Mouse (Mus musculus): ENCODE results near the gene Arhgdia. TPM values are rescaled to one million over a fixed set of nuclear protein-coding genes. Genes with fewer than 3 reads are reported as not detected.
"Not testable (repeated sequence)": the region's sequence is repeated elsewhere in the genome, so short reads cannot be mapped to it uniquely, and the experiment has no call there.

The Arhgdia gene
- polyA plus RNA-seq, 1 experiment from 2014 or later, result 612 TPM

DNA sequence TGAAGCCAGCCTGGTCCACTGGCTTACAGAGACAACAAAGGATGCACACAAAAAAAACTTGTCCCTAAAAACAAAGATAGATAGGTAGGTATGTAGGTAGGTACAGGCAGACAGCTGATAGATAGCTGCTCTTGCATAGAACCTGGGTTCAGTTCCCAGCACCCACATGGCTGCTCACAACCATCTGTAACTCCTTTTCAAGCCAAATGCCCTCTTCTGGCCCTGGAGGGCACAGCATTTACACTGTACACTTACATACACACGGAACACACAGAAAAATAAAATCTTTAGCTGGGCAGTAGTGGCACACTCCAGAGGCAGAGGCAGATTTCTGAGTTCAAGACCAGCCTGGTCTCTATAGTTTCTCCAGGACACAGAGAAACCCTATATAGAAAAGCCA is 2.5 kb upstream of the Arhgdia start:
- Histone ChIP-seq H3K27me3 (ENCODE audit: control insufficient read depth, insufficient read depth, low read length) (no peaks in the 10 kb centered on the region), H3K4me3 (ENCODE audit: low read length) (no peak overlapping the region), H3K9ac (ENCODE audit: low read depth, low read length) (no peak overlapping the region), H3K36me3 (ENCODE audit: control insufficient read depth, insufficient read depth, low read length) (peaks cover 57% of the 10 kb centered on the region), H3K27ac (ENCODE audit: low read depth, low read length) (no peak overlapping the region), H3K4me2 (replicated peaks; ENCODE audit: low read depth, low read length) (no peak overlapping the region), H3K9me3 (ENCODE audit: control insufficient read depth, low read length) (no peaks in the 10 kb centered on the region; the same call in 1 of the 2 replicates), H3K4me1 (ENCODE audit: control insufficient read depth, insufficient read depth, low read length) (peaks cover 17% of the 10 kb centered on the region)
- ATAC-seq (ENCODE audit: low FRiP score, low TSS enrichment), result no peak
- 97% methylated on average over 1 of the region's 1 CpGs for WGBS

GRCm38 (mm10) chr11:120582982-120583293 is 1.5 kb upstream of the Arhgdia start:
- H3K27ac ChIP-seq (ENCODE audit: low read depth, low read length); H3K9ac ChIP-seq (ENCODE audit: low read depth, low read length); H3K4me3 ChIP-seq (ENCODE audit: low read length); ATAC-seq (ENCODE audit: low FRiP score, low TSS enrichment); H3K27me3 ChIP-seq (ENCODE audit: control insufficient read depth, insufficient read depth, low read length); H3K4me2 ChIP-seq (replicated peaks; ENCODE audit: low read depth, low read length); H3K9me3 ChIP-seq (ENCODE audit: control insufficient read depth, low read length): not testable (repeated sequence)
- WGBS, result 85% methylated on average over 2 of the region's 2 CpGs
- peaks cover 21% of the 10 kb centered on the region for H3K4me1 ChIP-seq (ENCODE audit: control insufficient read depth, insufficient read depth, low read length)
- peaks cover 58% of the 10 kb centered on the region for H3K36me3 ChIP-seq (ENCODE audit: control insufficient read depth, insufficient read depth, low read length)

DNA sequence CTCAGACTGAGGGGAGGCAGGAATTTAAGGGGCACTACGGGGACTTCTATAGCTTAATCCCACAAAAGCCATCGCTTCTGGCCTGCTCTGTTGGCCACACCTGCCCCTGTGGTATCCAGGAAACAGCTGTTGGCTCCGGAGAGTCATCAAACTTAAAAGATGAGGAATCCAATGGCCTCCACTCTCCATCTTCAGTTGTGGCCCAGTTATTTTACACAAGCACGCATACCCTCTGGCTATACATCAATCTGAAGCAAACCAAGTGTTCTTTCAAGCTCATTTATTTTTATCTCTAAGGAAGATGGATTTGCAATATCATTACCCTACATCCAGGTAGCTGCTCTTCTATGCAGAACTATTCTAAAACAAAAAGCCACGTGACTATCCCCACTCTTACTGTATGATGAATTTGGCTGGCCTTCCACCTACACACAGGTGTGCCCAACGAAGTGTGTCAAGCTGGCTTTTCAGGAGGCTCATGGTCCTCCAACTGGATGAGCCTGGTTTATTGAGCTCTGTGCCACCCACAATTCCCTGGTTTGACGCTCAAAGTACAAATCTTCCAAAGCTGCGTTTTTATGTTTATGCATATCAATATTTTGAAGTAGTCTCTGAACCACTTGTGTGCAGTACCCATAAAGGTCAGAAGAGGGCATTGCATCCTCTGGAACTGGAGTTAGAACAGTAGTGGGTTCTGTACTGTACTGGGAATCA is 1.0 kb upstream of the Arhgdia start:
- H3K27ac ChIP-seq (ENCODE audit: low read depth, low read length), result peak overlapping the region; percentile 95
- H3K9me3 ChIP-seq (ENCODE audit: control insufficient read depth, low read length), result no peaks in the 10 kb centered on the region; the same call in 1 of the 2 replicates
- H3K4me2 ChIP-seq (replicated peaks; ENCODE audit: low read depth, low read length), result peak overlapping the region; percentile 89
- 79% methylated on average over 8 of the region's 8 CpGs for WGBS
- peaks cover 58% of the 10 kb centered on the region for H3K36me3 ChIP-seq (ENCODE audit: control insufficient read depth, insufficient read depth, low read length)
- no peak for ATAC-seq (ENCODE audit: low FRiP score, low TSS enrichment)
- peaks cover 21% of the 10 kb centered on the region for H3K4me1 ChIP-seq (ENCODE audit: control insufficient read depth, insufficient read depth, low read length)
- H3K27me3 ChIP-seq (ENCODE audit: control insufficient read depth, insufficient read depth, low read length), result no peaks in the 10 kb centered on the region
- H3K9ac ChIP-seq (ENCODE audit: low read depth, low read length), result peak overlapping the region; percentile 98; the same call in 1 of the 2 replicates
- peak overlapping the region; percentile 94 for H3K4me3 ChIP-seq (ENCODE audit: low read length)

DNA sequence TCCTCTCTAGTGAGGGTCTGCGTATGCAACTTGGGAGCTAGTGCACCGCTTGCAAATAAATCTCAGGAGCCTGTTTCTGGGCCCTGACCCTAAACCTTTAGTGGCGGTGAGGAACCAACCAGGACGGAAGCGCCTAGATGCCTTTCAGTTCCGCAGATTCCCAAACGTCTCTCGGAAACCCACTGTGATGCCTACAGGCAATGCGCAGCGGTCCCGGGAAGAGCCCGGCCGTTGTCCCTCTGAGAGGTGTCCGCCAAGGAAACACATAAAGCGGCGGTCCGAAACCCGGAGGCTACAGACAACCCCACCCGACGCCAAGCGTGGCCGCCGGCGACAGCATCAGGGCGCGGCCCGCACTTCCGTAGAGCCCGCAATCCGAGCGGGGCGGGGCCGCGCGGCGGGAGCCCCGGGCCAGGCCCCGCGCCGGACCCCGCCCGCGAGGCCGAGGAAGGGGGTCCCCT is 523 bp downstream of the Arhgdia start:
- WGBS, result under 1% methylated on average over 37 of the region's 44 CpGs
- Histone ChIP-seq H3K27ac (ENCODE audit: low read depth, low read length) (peak overlapping the region; percentile 95), H3K4me2 (replicated peaks; ENCODE audit: low read depth, low read length) (peak overlapping the region; percentile 89), H3K9ac (ENCODE audit: low read depth, low read length) (peak overlapping the region; percentile 98), H3K36me3 (ENCODE audit: control insufficient read depth, insufficient read depth, low read length) (peaks cover 47% of the 10 kb centered on the region), H3K9me3 (ENCODE audit: control insufficient read depth, low read length) (no peaks in the 10 kb centered on the region; the same call in 1 of the 2 replicates), H3K4me1 (ENCODE audit: control insufficient read depth, insufficient read depth, low read length) (peaks cover 21% of the 10 kb centered on the region), H3K27me3 (ENCODE audit: control insufficient read depth, insufficient read depth, low read length) (no peaks in the 10 kb centered on the region), H3K4me3 (ENCODE audit: low read length) (peak overlapping the region; percentile 94)
- peak; percentile 7; the same call in 1 of the 2 replicates for ATAC-seq (ENCODE audit: low FRiP score, low TSS enrichment)

GRCm38 (mm10) chr11:120580190-120580589 is 1.2 kb downstream of the Arhgdia start:
- no peak for ATAC-seq (ENCODE audit: low FRiP score, low TSS enrichment)
- peak overlapping the region; percentile 98 for H3K9ac ChIP-seq (ENCODE audit: low read depth, low read length)
- H3K4me2 ChIP-seq (replicated peaks; ENCODE audit: low read depth, low read length), result peak overlapping the region; percentile 89
- H3K4me1 ChIP-seq (ENCODE audit: control insufficient read depth, insufficient read depth, low read length), result peaks cover 21% of the 10 kb centered on the region
- peak overlapping the region; percentile 94 for H3K4me3 ChIP-seq (ENCODE audit: low read length)
- no peaks in the 10 kb centered on the region; the same call in 1 of the 2 replicates for H3K9me3 ChIP-seq (ENCODE audit: control insufficient read depth, low read length)
- no peaks in the 10 kb centered on the region for H3K27me3 ChIP-seq (ENCODE audit: control insufficient read depth, insufficient read depth, low read length)
- 51% methylated on average over 7 of the region's 7 CpGs for WGBS
- peaks cover 40% of the 10 kb centered on the region for H3K36me3 ChIP-seq (ENCODE audit: control insufficient read depth, insufficient read depth, low read length)
- peak overlapping the region; percentile 95; the same call in 1 of the 2 replicates for H3K27ac ChIP-seq (ENCODE audit: low read depth, low read length)

DNA sequence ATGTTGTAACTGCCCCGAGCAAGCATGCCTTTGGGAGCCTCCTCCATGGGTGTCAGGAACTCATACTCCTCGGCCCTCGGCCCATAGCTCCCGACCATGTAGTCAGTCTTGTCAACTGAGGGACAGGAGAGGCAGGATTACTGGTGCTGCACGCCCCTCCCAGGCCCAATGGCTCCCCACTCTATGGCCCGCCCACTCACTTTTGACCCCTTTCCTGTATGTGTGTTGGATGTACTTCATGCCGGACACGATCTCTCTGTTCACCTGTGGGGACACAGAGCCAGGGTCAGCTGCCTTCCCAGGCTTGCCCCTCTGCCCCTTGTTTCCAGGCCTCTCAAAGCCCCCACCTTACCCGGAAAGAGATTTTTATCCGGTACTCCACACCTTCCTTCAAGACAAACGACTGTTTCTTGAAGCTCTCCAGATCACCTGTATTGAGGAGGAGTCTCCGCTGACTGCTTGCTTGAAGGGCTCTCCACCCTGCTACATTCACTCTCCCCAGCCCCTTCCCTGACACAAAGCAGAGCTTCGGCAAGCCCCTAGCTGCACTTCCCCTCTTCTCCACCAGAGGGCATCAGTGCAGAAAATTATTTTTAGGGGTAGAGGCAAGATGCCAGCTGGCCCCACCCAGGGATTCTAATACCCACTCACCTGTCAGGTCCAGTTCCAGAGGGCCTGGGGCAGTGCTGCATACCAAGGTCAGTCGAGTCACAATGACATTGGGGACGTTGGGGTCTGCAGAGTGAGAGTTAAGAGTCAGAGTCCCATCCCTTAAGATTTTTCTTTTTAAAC is 1.9 kb downstream of the Arhgdia start:
- no peaks in the 10 kb centered on the region for H3K27me3 ChIP-seq (ENCODE audit: control insufficient read depth, insufficient read depth, low read length)
- H3K9me3 ChIP-seq (ENCODE audit: control insufficient read depth, low read length), result no peaks in the 10 kb centered on the region; the same call in 1 of the 2 replicates
- peak overlapping the region; percentile 94 for H3K4me3 ChIP-seq (ENCODE audit: low read length)
- peak overlapping the region; percentile 89 for H3K4me2 ChIP-seq (replicated peaks; ENCODE audit: low read depth, low read length)
- H3K9ac ChIP-seq (ENCODE audit: low read depth, low read length), result peak overlapping the region; percentile 98; the same call in 1 of the 2 replicates
- H3K36me3 ChIP-seq (ENCODE audit: control insufficient read depth, insufficient read depth, low read length), result peaks cover 37% of the 10 kb centered on the region
- ATAC-seq (ENCODE audit: low FRiP score, low TSS enrichment), result no peak
- peak overlapping the region; percentile 27; the same call in 1 of the 2 replicates for H3K27ac ChIP-seq (ENCODE audit: low read depth, low read length)
- H3K4me1 ChIP-seq (ENCODE audit: control insufficient read depth, insufficient read depth, low read length), result peaks cover 24% of the 10 kb centered on the region
- 51% methylated on average over 15 of the region's 15 CpGs for WGBS

DNA sequence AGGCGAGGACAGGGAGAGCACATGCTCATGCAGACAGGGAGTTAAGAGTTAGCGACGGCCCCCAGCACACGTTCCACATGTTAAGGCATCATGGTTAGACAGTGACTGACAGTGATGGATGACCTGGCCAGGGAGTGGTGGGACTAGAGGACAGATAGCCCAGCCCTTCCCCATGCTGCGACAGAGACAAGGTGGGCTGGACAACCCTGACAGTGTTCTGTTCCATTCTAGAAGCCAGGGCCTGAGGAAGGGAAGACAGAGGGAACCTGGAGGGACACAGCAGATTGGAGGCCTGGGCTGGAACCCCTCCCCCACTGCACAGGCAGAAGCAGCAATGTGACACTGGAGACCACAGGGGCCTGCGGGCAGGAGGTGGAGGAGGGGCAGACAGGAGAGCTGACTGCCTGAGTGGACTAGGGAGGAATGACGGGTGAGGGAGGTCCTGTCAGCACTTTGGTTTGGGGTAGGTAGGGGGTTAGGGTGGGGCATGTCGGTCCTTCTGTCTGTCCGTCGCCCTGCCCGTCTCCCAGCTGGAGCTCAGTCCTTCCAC is 2.7 kb downstream of the Arhgdia start:
- no peaks in the 10 kb centered on the region for H3K9me3 ChIP-seq (ENCODE audit: control insufficient read depth, low read length)
- 69% methylated on average over 11 of the region's 11 CpGs for WGBS
- no peak overlapping the region for H3K4me2 ChIP-seq (replicated peaks; ENCODE audit: low read depth, low read length)
- peak overlapping the region; percentile 98 for H3K9ac ChIP-seq (ENCODE audit: low read depth, low read length)
- ATAC-seq (ENCODE audit: low FRiP score, low TSS enrichment), result no peak
- peaks cover 29% of the 10 kb centered on the region for H3K4me1 ChIP-seq (ENCODE audit: control insufficient read depth, insufficient read depth, low read length)
- 0 out of 2 replicates have a peak overlapping the region, but pooled peaks have one; percentile 27 for H3K27ac ChIP-seq (ENCODE audit: low read depth, low read length)
- H3K36me3 ChIP-seq (ENCODE audit: control insufficient read depth, insufficient read depth, low read length), result peaks cover 32% of the 10 kb centered on the region
- H3K27me3 ChIP-seq (ENCODE audit: control insufficient read depth, insufficient read depth, low read length), result no peaks in the 10 kb centered on the region
- no peak overlapping the region for H3K4me3 ChIP-seq (ENCODE audit: low read length)

DNA sequence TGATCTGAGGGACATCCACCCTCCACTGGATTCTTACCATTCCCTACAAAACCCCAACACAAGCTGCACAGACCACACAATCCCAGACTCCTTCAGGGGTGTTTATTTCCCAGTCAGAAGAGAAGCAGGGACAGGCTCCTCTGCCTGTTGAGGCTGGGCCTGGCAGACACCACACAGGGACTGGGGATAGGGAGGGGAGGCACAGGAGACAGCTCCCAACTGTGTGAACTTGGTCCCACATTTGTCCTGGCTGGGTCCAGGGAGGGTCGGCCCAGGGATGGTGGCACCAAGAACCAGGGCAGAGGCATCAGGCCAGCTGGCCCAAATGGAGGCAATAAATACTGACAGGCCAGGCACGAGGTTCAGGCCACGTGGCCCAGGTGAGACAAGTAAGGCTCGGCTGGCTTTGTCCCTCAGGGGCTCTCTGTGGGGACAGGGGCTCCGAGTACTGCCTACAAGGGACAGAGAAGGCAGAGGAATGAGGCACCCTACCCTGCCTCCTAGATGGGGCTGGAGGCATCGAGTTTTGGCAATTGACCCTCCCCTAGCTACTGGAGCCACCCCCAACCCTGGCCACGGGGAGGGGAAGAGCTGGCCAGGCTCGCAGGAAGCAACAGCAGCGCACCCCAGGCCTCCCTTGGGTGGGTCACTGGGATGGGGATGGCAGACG is 3.3 kb downstream of the Arhgdia start:
- WGBS, result 63% methylated on average over 10 of the region's 10 CpGs
- no peak for ATAC-seq (ENCODE audit: low FRiP score, low TSS enrichment)
- no peaks in the 10 kb centered on the region for H3K27me3 ChIP-seq (ENCODE audit: control insufficient read depth, insufficient read depth, low read length)
- no peak overlapping the region for H3K27ac ChIP-seq (ENCODE audit: low read depth, low read length)
- H3K9ac ChIP-seq (ENCODE audit: low read depth, low read length), result no peak overlapping the region; the same call in none of the 2 replicates
- no peak overlapping the region for H3K4me2 ChIP-seq (replicated peaks; ENCODE audit: low read depth, low read length)
- no peaks in the 10 kb centered on the region for H3K9me3 ChIP-seq (ENCODE audit: control insufficient read depth, low read length)
- H3K4me3 ChIP-seq (ENCODE audit: low read length), result no peak overlapping the region
- H3K36me3 ChIP-seq (ENCODE audit: control insufficient read depth, insufficient read depth, low read length), result peaks cover 31% of the 10 kb centered on the region
- H3K4me1 ChIP-seq (ENCODE audit: control insufficient read depth, insufficient read depth, low read length), result peaks cover 29% of the 10 kb centered on the region

Measured in kidney, embryonic 14.5 days (tissue).